Comparison of ENCODE assay signal across 7 mouse cellular contexts in genomic region chr10:26919307-26919977, GRCm38 (mm10).
A peak's percentile ranks its signal among the peaks of the same experiment; 100 is the strongest.
DNase-seq lines count a peak whose midpoint lies in the region; ATAC-seq lines count a peak whose summit lies in the region.

No protein-coding gene starts in this region.

- peak; percentile 60 for DNase-seq in CD4-positive, CD25-positive, alpha-beta regulatory T cell, adult 2 months (ENCODE audit: low read depth, low spot score)
- peak; percentile 42 for DNase-seq in Muller cell, postnatal 12 days (ENCODE audit: inconsistent ontology term)
- DNase-seq in embryo, embryonic 10.5 days (ENCODE audit: low spot score): peak; percentile 78
- DNase-seq in layer of hippocampus, adult 9-11 months: peak; percentile 42
- DNase-seq in lung, postnatal 14 days: peak; percentile 49
- peak; percentile 24 for DNase-seq in right cerebral cortex, postnatal 25 days

- no peak overlapping the region for H3K4me2 ChIP-seq in hindbrain, embryonic 13.5 days

- ATAC-seq in hindbrain, embryonic 13.5 days (ENCODE audit: low FRiP score): peak; percentile 61; the same call in 1 of the 2 replicates

- H3K27me3 ChIP-seq in hindbrain, embryonic 13.5 days: no peaks in the 10 kb centered on the region

- WGBS in hindbrain, embryonic 13.5 days: 33% methylated on average over 5 of the region's 5 CpGs

- H3K9me3 ChIP-seq in hindbrain, embryonic 13.5 days: no peaks in the 10 kb centered on the region

- no peaks in the 10 kb centered on the region for H3K4me1 ChIP-seq in hindbrain, embryonic 13.5 days (replicated peaks)

- no peak overlapping the region for H3K9ac ChIP-seq in hindbrain, embryonic 13.5 days

- no peak overlapping the region for H3K4me3 ChIP-seq in hindbrain, embryonic 13.5 days

- H3K36me3 ChIP-seq in hindbrain, embryonic 13.5 days: no peaks in the 10 kb centered on the region

- H3K27ac ChIP-seq in hindbrain, embryonic 13.5 days: no peak overlapping the region

Comparison
In these comparisons a context has a peak if more than half of its experiments do, and no peak if none do; other contexts are left out.
1. DNase-seq: peak in every context shown above with its lines; median percentile 78 in embryo, embryonic 10.5 days; 60 in CD4-positive, CD25-positive, alpha-beta regulatory T cell, adult 2 months; 49 in lung, postnatal 14 days; 42 in Muller cell, postnatal 12 days; 42 in layer of hippocampus, adult 9-11 months; 24 in right cerebral cortex, postnatal 25 days.